Mouse (Mus musculus) megakaryocyte progenitor cell, adult 5-6 weeks (primary cell): ENCODE results near the gene Vwa2. TPM values are rescaled to one million over a fixed set of nuclear protein-coding genes. Genes with fewer than 3 reads are reported as not detected.

ENCODE experiments used
- ATAC-seq: replicated peaks from 2 replicates; pipeline ENCODE4 v1.8.0; 2016; ENCODE audit warnings: mild to moderate bottlenecking, moderate TSS enrichment, inconsistent platforms; ENCODE audit not compliant: poor library complexity
- total RNA-seq, 2 experiments: library from RNA; stranded (forward) in 1 of 2; stranded (reverse) in 1 of 2; fragments of 157-497, 149-512 nt in 1 of 2; fragments of 200-1000 nt in 1 of 2; gene quantifications; 2 replicates each; pipeline versions ENCODE4 v1.2.3 to v1.2.4; 2015 to 2017

The Vwa2 gene
- total RNA-seq, 2 experiments from 2014 or later: not detected

- ATAC-seq: no peak
These were observed 72.7 kb downstream of the Vwa2 start for GRCm38 (mm10) chr19:56946727-56947126.

GRCm38 (mm10) chr19:56947971-56948610 lies 74.0 kb downstream of the Vwa2 start:
- no peak for ATAC-seq

GRCm38 (mm10) chr19:56949868-56950267 lies 75.8 kb downstream of the Vwa2 start:
- ATAC-seq: no peak

- ATAC-seq: no peak
These were observed 76.8 kb downstream of the Vwa2 start for GRCm38 (mm10) chr19:56950818-56951217.

- no peak for ATAC-seq
These were observed 79.8 kb downstream of the Vwa2 start for GRCm38 (mm10) chr19:56953856-56954255.

- no peak for ATAC-seq
These were observed 80.8 kb downstream of the Vwa2 start for GRCm38 (mm10) chr19:56954857-56955256.

- no peak for ATAC-seq
These were observed 81.8 kb downstream of the Vwa2 start for GRCm38 (mm10) chr19:56955568-56956513.

GRCm38 (mm10) chr19:56958011-56958410 lies 84.0 kb downstream of the Vwa2 start:
- ATAC-seq: no peak

GRCm38 (mm10) chr19:56958582-56959021 lies 84.6 kb downstream of the Vwa2 start:
- no peak for ATAC-seq

GRCm38 (mm10) chr19:56959057-56959456 lies 85.0 kb downstream of the Vwa2 start:
- no peak for ATAC-seq

GRCm38 (mm10) chr19:56959601-56960000 lies 85.6 kb downstream of the Vwa2 start:
- no peak for ATAC-seq

Other genes with a start within 250 kb of the Vwa2 start
- gene Adrb1, start 152.1 kb upstream of the Vwa2 start, total RNA-seq (2015): not detected in 2 replicates
- gene Adrb1, start 152.1 kb upstream of the Vwa2 start, total RNA-seq (2017): 0.04 TPM in 1 of 2 replicates, not detected in the other
- gene Ccdc186, start 52.1 kb upstream of the Vwa2 start, total RNA-seq (2015): 6.6 and 7.3 TPM in 2 replicates
- gene Ccdc186, start 52.1 kb upstream of the Vwa2 start, total RNA-seq (2017): 23.8 and 32.2 TPM in 2 replicates
- 0.17 TPM in 1 of 2 replicates, not detected in the other for gene Tdrd1, start 48.0 kb upstream of the Vwa2 start, total RNA-seq (2015)
- gene Tdrd1, start 48.0 kb upstream of the Vwa2 start, total RNA-seq (2017): 0.04 TPM in 1 of 2 replicates, not detected in the other
- 0.07 TPM in 1 of 2 replicates, not detected in the other for gene Afap1l2, start 134.0 kb downstream of the Vwa2 start, total RNA-seq (2015)
- not detected in 2 replicates for gene Afap1l2, start 134.0 kb downstream of the Vwa2 start, total RNA-seq (2017)